In the genomic region with DNA sequence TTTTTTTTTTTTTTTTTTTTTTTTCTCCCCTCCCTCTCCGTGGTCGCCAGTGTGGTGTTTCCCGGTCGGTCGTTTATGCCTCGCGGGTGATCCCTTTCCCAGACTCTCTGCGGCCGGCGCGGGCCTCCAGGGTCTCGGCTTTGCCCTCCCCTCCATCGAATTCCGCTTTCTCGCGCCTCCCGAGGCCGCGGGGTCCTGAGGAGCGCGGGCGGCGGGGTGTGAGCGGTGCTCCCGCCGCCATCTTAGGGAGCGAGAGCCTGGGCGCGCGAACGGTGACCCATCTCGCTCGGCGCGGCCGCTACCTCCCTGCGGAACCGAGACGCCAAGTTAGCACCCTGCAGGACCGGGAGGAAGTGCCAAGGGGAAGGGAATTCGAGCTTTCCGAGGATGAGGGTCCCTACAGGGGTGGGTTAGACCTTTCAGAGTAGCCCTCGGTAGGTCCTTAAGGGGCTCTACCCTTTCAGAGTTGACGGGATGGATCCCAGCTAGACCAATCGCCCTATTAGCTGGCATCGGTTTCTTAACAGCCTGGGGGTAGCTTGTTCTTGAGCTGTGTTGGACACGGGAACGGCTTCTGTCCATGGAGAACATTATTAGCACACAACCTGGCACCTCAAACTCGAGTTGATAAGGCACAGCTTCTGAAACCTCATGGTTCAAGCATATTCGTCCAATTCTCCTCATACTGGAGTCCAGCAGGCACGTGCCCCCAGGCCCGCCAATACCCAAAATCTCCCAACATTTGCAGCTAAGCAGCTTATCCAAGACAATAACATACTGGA, we compare ENCODE assay signal across 7 mouse cellular contexts. TPM values are rescaled to one million over a fixed set of nuclear protein-coding genes. Genes with fewer than 3 reads are reported as not detected.
A peak's percentile ranks its signal among the peaks of the same experiment; 100 is the strongest.
DNase-seq lines count a peak whose midpoint lies in the region; ATAC-seq and TF ChIP-seq lines count a peak whose summit lies in the region.

No protein-coding gene starts in this region.

- peak overlapping the region; percentile 82 for H3K4me2 ChIP-seq in forebrain, postnatal 0 days (ENCODE audit: low read depth)
- peak overlapping the region; percentile 88 for H3K4me2 ChIP-seq in lung, embryonic 16.5 days (ENCODE audit: low read depth, low read length)

- no peaks in the 10 kb centered on the region for H3K4me1 ChIP-seq in cerebellum, adult 2 months (ENCODE audit: control insufficient read depth, insufficient read depth, low read length)
- peaks cover 7% of the 10 kb centered on the region; the same call in 1 of the 2 replicates for H3K4me1 ChIP-seq in forebrain, postnatal 0 days (ENCODE audit: insufficient read depth)
- peaks cover 26% of the 10 kb centered on the region for H3K4me1 ChIP-seq in hindbrain, embryonic 10.5 days (replicated peaks)
- no peaks in the 10 kb centered on the region; the same call in 1 of the 2 replicates for H3K4me1 ChIP-seq in lung, embryonic 16.5 days (replicated peaks; ENCODE audit: control insufficient read depth, insufficient read depth, low read length)

- no peak; the same call in 1 of the 2 replicates for TF ChIP-seq POLR2A in cerebellum, adult 2 months (IDR thresholded peaks at IDR 0.05; ENCODE audit: borderline replicate concordance, insufficient read depth, low read length)

- H3K27ac ChIP-seq in cerebellum, adult 2 months (ENCODE audit: insufficient read depth, low read length) = peak overlapping the region; percentile 100
- H3K27ac ChIP-seq in forebrain, postnatal 0 days (ENCODE audit: low read depth, low read length) = peak overlapping the region; percentile 100
- peak overlapping the region; percentile 100 for H3K27ac ChIP-seq in hindbrain, embryonic 10.5 days
- H3K27ac ChIP-seq in lung, embryonic 16.5 days (ENCODE audit: low read length) = peak overlapping the region; percentile 100

- H3K9me3 ChIP-seq in forebrain, postnatal 0 days (ENCODE audit: low read length) = no peaks in the 10 kb centered on the region
- no peaks in the 10 kb centered on the region for H3K9me3 ChIP-seq in hindbrain, embryonic 10.5 days
- no peaks in the 10 kb centered on the region for H3K9me3 ChIP-seq in lung, embryonic 16.5 days (ENCODE audit: control insufficient read depth, low read length)

- H3K27me3 ChIP-seq in cerebellum, adult 2 months (ENCODE audit: control insufficient read depth, insufficient read depth, low read length) = no peaks in the 10 kb centered on the region
- H3K27me3 ChIP-seq in forebrain, postnatal 0 days (ENCODE audit: insufficient read depth, low read length) = no peaks in the 10 kb centered on the region
- H3K27me3 ChIP-seq in hindbrain, embryonic 10.5 days (ENCODE audit: insufficient read depth, poor library complexity, severe bottlenecking) = no peaks in the 10 kb centered on the region
- no peaks in the 10 kb centered on the region for H3K27me3 ChIP-seq in lung, embryonic 16.5 days (ENCODE audit: control insufficient read depth, insufficient read depth, low read depth, low read length)

- peak; percentile 22 for ATAC-seq in activated CD4-positive, CD25-positive, alpha-beta regulatory T cell, adult 4 months
- peak; percentile 55 for ATAC-seq in forebrain, postnatal 0 days
- ATAC-seq in lung, embryonic 16.5 days (ENCODE audit: low read depth) = peak; percentile 64

- peak overlapping the region; percentile 98 for H3K4me3 ChIP-seq in cerebellum, adult 2 months (replicated peaks; ENCODE audit: insufficient read depth, low read depth, low read length)
- peak overlapping the region; percentile 87 for H3K4me3 ChIP-seq in forebrain, postnatal 0 days (ENCODE audit: low read depth, low read length)
- peak overlapping the region; percentile 83 for H3K4me3 ChIP-seq in hindbrain, embryonic 10.5 days
- peak overlapping the region; percentile 91 for H3K4me3 ChIP-seq in lung, embryonic 16.5 days (ENCODE audit: low read length)

- no peak for TF ChIP-seq CTCF in cerebellum, adult 2 months (IDR thresholded peaks at IDR 0.05; ENCODE audit: borderline replicate concordance, insufficient read depth, low read depth, low read length)
- no peak for TF ChIP-seq CTCF in forebrain, postnatal 0 days (IDR thresholded peaks at IDR 0.05; ENCODE audit: low read depth)

- H3K36me3 ChIP-seq in forebrain, postnatal 0 days (ENCODE audit: insufficient read depth) = no peaks in the 10 kb centered on the region
- H3K36me3 ChIP-seq in hindbrain, embryonic 10.5 days = no peaks in the 10 kb centered on the region
- H3K36me3 ChIP-seq in lung, embryonic 16.5 days (ENCODE audit: control insufficient read depth, insufficient read depth, low read length) = no peaks in the 10 kb centered on the region

- H3K9ac ChIP-seq in forebrain, postnatal 0 days = peak overlapping the region; percentile 99
- H3K9ac ChIP-seq in lung, embryonic 16.5 days (ENCODE audit: low read length) = peak overlapping the region; percentile 84

- DNase-seq in cerebellum, adult 2 months = peak; percentile 81 to 90
- peak; percentile 87 for DNase-seq in forebrain, postnatal 0 days
- peak; percentile 84 for DNase-seq in hindbrain, embryonic 10.5 days (ENCODE audit: low spot score)
- DNase-seq in layer of hippocampus, postnatal 10 days (ENCODE audit: low spot score in 2 of 2) = peak; percentile 78 to 83
- DNase-seq in right cerebral cortex, adult 18-20 months = peak; percentile 64

- under 1% methylated on average over 52 of the region's 52 CpGs for WGBS in cerebellum, adult 2 months
- under 1% methylated on average over 52 of the region's 52 CpGs for WGBS in forebrain, postnatal 0 days
- WGBS in hindbrain, embryonic 10.5 days = under 1% methylated on average over 52 of the region's 52 CpGs
- WGBS in lung, embryonic 16.5 days = under 1% methylated on average over 52 of the region's 52 CpGs

RNA-seq across cellular contexts. Expression of a gene that starts 0.9 kb away (rescaled TPM):
- 1 to 10 TPM; 4.2 to 4.4 TPM for polyA plus RNA-seq in activated CD4-positive, CD25-positive, alpha-beta regulatory T cell, adult 4 months (2017; shearing (Covaris generic))
- polyA plus RNA-seq in cerebellum, adult 2 months (2012; rRNA removed) = 7.8 and 8.7 TPM in 2 replicates
- 28.6 and 42.5 TPM in 2 replicates for total RNA-seq in forebrain, postnatal 0 days (2014; rRNA removed)
- 8.0 and 19.4 TPM in 2 replicates for polyA plus RNA-seq in forebrain, postnatal 0 days (2015; fragmentation: Nextera tagmentation; extraction: Ambion mirVana)
- polyA plus RNA-seq in hindbrain, embryonic 10.5 days (2016; fragmentation: Nextera tagmentation; extraction: Ambion mirVana) = 26.7 and 27.3 TPM in 2 replicates
- total RNA-seq in layer of hippocampus, postnatal 10 days (2021) = 10 to 100 TPM; 83.1 to 91.1 TPM
- polyA plus RNA-seq in lung, embryonic 16.5 days (2015; fragmentation: Nextera tagmentation; extraction: Ambion mirVana) = 12.6 and 13.6 TPM in 2 replicates

Comparison
In these comparisons a context has a peak if more than half of its experiments do, and no peak if none do; other contexts are left out.
1. Peak in every context shown above with its lines: DNase-seq, ATAC-seq, H3K4me3 ChIP-seq and H3K27ac ChIP-seq.